31 mouse cellular contexts compared by ENCODE assay signal in the genomic region with DNA sequence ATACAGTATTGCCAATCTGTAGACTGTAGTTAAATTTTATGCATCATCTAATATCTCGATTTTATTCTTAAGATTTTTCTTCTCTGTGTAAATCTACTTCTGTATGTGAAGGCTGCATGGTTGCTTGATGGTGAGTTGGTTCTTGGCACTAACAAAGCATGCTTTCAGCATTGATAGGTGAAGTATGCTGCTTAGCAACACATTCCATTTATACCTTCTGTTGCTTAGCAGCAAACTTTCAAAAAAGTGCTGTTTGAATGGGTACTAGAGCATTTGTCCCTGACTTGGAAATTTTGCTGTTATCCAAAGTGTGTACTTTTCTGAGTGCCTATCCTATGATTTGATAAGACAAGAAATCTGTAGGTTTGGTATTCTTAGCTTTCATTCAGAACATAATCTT.
DNase-seq lines count a peak whose midpoint lies in the region; ATAC-seq lines count a peak whose summit lies in the region.
"Had no signal": no experiment of that assay in that cellular context is flagged by ENCODE, and none has a peak within 500 bp of the region (broad histone marks: within the 10 kb centered on the region; RNA-seq: fewer than 3 reads in every experiment).

No protein-coding gene starts in this region.

- WGBS in forebrain, embryonic 14.5 days = 60% methylated on average over 1 of the region's 1 CpGs
- 61% methylated on average over 1 of the region's 1 CpGs for WGBS in forebrain, embryonic 12.5 days

- no peak overlapping the region for H3K4me2 ChIP-seq in forebrain, embryonic 14.5 days (ENCODE audit: low read length)
- no peak overlapping the region for H3K4me2 ChIP-seq in forebrain, embryonic 12.5 days
- H3K4me2 ChIP-seq: embryonic facial prominence, embryonic 13.5 days; forebrain, embryonic 13.5 days; heart, embryonic 11.5 days; hindbrain, embryonic 13.5 days; midbrain, embryonic 12.5 days had no signal

- intact Hi-C loops in left cerebral cortex, postnatal 25 days (cut with DNase I) = no loop called here

- no peaks in the 10 kb centered on the region for H3K36me3 ChIP-seq in forebrain, embryonic 14.5 days (ENCODE audit: control insufficient read depth, insufficient read depth, low read length)
- H3K36me3 ChIP-seq in forebrain, embryonic 12.5 days (replicated peaks) = no peaks in the 10 kb centered on the region
- H3K36me3 ChIP-seq: embryonic facial prominence, embryonic 13.5 days; G1E; hindbrain, embryonic 13.5 days; midbrain, embryonic 12.5 days had no signal

- no peak overlapping the region for H3K9ac ChIP-seq in forebrain, embryonic 14.5 days (ENCODE audit: low read length)
- H3K9ac ChIP-seq in forebrain, embryonic 12.5 days = no peak overlapping the region
- H3K9ac ChIP-seq: embryonic facial prominence, embryonic 13.5 days; forebrain, embryonic 13.5 days; hindbrain, embryonic 13.5 days; liver, embryonic 14.5 days; midbrain, embryonic 12.5 days had no signal

- no peaks in the 10 kb centered on the region for H3K27me3 ChIP-seq in forebrain, embryonic 14.5 days (replicated peaks; ENCODE audit: control insufficient read depth, insufficient read depth, low read length)
- no peaks in the 10 kb centered on the region for H3K27me3 ChIP-seq in forebrain, embryonic 12.5 days
- H3K27me3 ChIP-seq: embryonic facial prominence, embryonic 13.5 days; forebrain, embryonic 13.5 days; hindbrain, embryonic 13.5 days; midbrain, embryonic 12.5 days had no signal

- no peaks in the 10 kb centered on the region for H3K4me1 ChIP-seq in forebrain, embryonic 14.5 days (ENCODE audit: control insufficient read depth, insufficient read depth, low read length)
- no peaks in the 10 kb centered on the region for H3K4me1 ChIP-seq in forebrain, embryonic 12.5 days
- H3K4me1 ChIP-seq: embryonic facial prominence, embryonic 13.5 days; forebrain, embryonic 13.5 days; hindbrain, embryonic 13.5 days; midbrain, embryonic 12.5 days had no signal

- no peak overlapping the region for H3K27ac ChIP-seq in forebrain, embryonic 14.5 days (ENCODE audit: low read depth, low read length)
- H3K27ac ChIP-seq in forebrain, embryonic 12.5 days = no peak overlapping the region
- H3K27ac ChIP-seq: embryonic facial prominence, embryonic 13.5 days; forebrain, embryonic 13.5 days; hindbrain, embryonic 13.5 days; liver, embryonic 14.5 days; midbrain, embryonic 12.5 days; stomach, postnatal 0 days had no signal

- no peak for ATAC-seq in forebrain, embryonic 14.5 days
- ATAC-seq in forebrain, embryonic 12.5 days (ENCODE audit: low FRiP score) = no peak
- ATAC-seq: forebrain, embryonic 13.5 days; intestine, postnatal 0 days had no signal

- peak; percentile 22 for DNase-seq in forebrain, embryonic 14.5 days (ENCODE audit: low spot score)
- peak; percentile 6 for DNase-seq in layer of hippocampus, adult 9-10 months (ENCODE audit: low spot score)
- DNase-seq in layer of hippocampus, postnatal 10 days (ENCODE audit: low spot score in 2 of 2) = no peak
- DNase-seq in left cerebral cortex, postnatal 25 days (ENCODE audit: low spot score in 2 of 2) = peak; percentile 27 to 61
- no peak for DNase-seq in left cerebral cortex, adult 18-20 months (ENCODE audit: low spot score in 2 of 2)
- peak; percentile 51 for DNase-seq in brain, adult 2 months (ENCODE audit: low read depth, low spot score)
- no peak for DNase-seq in neural tube, embryonic 10.5 days (ENCODE audit: extremely low spot score, low spot score)
- DNase-seq: adrenal gland, postnatal 10 days; cerebellum, adult 18-20 months; cerebellum, postnatal 10 days; gastrocnemius, postnatal 25 days; heart, adult 11 months; heart, postnatal 36 days; kidney, adult 9 months; kidney, postnatal 10 days; liver; lung, adult 2 months; lung, postnatal 36 days; right cerebral cortex, postnatal 4 days; thymus, adult 2 months; thymus, postnatal 36 days had no signal

- no peak overlapping the region for H3K4me3 ChIP-seq in forebrain, embryonic 14.5 days (ENCODE audit: low read depth, low read length)
- no peak overlapping the region for H3K4me3 ChIP-seq in forebrain, embryonic 12.5 days (replicated peaks)
- H3K4me3 ChIP-seq: embryonic facial prominence, embryonic 13.5 days; forebrain, embryonic 13.5 days; hindbrain, embryonic 13.5 days; midbrain, embryonic 12.5 days had no signal

- no peaks in the 10 kb centered on the region for H3K9me3 ChIP-seq in forebrain, embryonic 14.5 days (replicated peaks; ENCODE audit: control insufficient read depth, low read length)
- H3K9me3 ChIP-seq in forebrain, embryonic 12.5 days = no peaks in the 10 kb centered on the region
- H3K9me3 ChIP-seq: embryonic facial prominence, embryonic 13.5 days; forebrain, embryonic 13.5 days; hindbrain, embryonic 13.5 days; midbrain, embryonic 12.5 days had no signal

Comparison
In these comparisons a context has a peak if more than half of its experiments do, and no peak if none do; other contexts are left out.
1. DNase-seq: peak in forebrain, embryonic 14.5 days (single experiment), layer of hippocampus, adult 9-10 months (single experiment), left cerebral cortex, postnatal 25 days (2 of 2) and brain, adult 2 months (single experiment); none in layer of hippocampus, postnatal 10 days (0 of 2), left cerebral cortex, adult 18-20 months (0 of 2) and neural tube, embryonic 10.5 days (single experiment).